Mouse (Mus musculus) large intestine, adult 2 months (tissue): ENCODE data around the gene Gipc3. TPM values are rescaled to one million over a fixed set of nuclear protein-coding genes. Genes with fewer than 3 reads are reported as not detected.

ENCODE experiments used
- DNase-seq: peaks from one replicate; pipeline ENCODE4 v3.0.0-alpha.2; 2012; ENCODE audit warnings: low read depth, low spot score
- WGBS: fragments of 180-500 bp; shearing (Covaris S2); methylation state at CpG from one replicate; pipeline ENCODE4 v1.1.7; 2018; 5-methylcytosine and 5-hydroxymethylcytosine counted together
- polyA plus RNA-seq: library from polyadenylated mRNA; depleted of rRNA; stranded (reverse); fragments of >200 nt; gene quantifications from 2 replicates; pipeline ENCODE4 v1.2.3, GENCODE M21; 2012; rRNA removed

Gene Gipc3
- 0.78 and 0.95 TPM in 2 replicates for polyA plus RNA-seq

DNA sequence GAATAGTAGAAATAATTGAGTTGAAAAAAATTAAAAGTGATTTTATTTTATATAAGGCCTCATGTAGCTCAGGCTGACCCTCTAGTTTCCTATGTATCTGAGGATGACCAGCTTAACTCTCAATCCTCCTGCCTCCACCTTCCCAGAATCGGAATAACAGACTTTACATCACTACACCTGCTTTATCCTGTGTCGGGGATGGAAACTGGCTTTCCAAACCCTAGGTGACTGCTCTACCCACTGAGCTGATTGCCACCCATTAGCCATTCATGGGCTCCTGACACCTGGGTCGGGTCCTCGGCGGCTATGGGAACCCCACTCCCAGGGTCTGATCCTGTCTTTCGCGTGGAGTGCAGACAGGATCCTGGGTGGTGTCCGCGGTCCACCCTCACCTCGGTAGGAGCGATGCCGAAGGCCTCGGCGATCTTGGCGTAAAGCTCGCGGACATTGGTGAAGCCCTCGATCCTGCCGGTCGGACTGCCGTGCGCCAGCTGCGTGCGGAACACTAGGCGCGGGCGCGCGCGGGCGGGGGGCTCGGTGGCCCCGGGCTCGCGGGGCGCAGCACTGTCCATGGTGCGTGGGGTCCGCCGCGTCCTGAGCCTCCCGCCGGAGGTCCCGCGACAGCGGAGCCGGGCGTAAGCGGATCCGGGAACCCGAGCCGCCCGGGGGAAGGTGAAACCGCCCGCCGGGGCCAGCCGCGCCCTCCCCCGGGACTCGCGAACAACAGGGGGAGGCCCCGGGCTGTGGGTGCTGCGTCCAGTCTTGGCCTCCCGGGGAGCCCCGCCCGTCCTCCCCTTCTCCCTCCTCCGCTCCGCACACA lies at the start of gene Gipc3:
Gipc3 (minus strand) TSS at position 581 of the 820 bp plus-strand sequence.
- 4% methylated on average over 67 of the region's 67 CpGs for WGBS
- no peak for DNase-seq

DNA sequence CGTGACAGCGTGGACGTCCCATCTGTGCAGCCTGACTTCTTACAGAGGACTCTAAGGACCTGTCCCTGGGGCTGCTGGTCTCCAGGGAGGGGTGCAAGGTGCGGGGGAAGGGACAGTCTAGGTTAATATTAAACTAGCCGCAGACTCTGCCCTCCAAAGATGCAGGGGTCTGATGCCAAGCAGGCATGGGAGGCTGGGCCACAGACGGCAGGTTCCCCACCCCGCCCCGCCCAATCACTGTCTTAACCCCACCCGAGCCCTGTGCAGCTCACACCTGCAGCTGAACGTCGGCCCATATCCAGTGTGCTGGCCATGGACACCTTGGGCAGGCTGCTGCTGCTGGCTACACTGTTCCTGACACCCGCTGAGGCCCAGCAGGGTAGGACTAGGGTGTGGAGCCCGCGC lies 49.7 kb upstream of the Gipc3 start, which contains the start of gene Smim24:
Smim24 (plus strand) TSS at position 271 of the 405 bp plus-strand sequence.
- WGBS, result 20% methylated on average over 14 of the region's 14 CpGs

DNA sequence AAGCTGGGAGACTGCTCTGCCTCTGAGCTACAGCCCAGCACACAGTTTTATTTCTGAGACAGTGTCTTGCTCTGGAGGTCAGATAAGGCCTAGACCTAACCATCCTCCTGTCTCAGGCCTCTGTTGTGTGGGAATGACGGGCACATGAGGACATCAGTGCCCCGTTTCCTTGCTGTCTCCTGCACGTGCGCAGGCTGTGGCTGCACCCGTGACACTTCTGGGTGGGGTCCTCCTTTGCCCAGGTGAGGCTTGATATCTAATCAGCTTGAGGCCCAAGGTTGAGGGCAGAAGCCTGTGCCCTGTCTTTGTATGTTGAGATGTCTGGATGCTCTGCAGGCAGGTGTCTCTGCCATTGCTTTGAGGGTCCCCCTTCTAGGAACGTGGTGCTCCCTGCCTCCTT lies 49.2 kb upstream of the Gipc3 start:
- DNase-seq, result no peak

More for the DNA sequence above, 49.7 kb upstream of the Gipc3 start, which contains the start of gene Smim24:
- no peak for DNase-seq

DNA sequence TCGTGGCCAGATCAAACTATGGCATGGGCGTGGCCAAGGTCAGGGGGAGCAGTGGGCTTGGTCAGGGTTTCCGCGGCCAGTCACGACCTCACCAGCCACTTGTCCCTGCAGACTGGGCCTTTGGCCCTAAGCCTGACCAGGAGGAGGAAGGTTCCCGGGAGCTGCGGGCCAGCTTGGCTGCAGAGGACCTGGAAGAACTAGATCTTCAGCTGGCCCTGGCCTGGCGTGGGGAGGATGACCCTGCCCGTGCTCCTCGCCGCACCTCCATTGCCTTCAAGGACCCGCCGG lies 47.6 kb upstream of the Gipc3 start:
- WGBS, result 87% methylated on average over 13 of the region's 13 CpGs

More for the DNA sequence above, 49.2 kb upstream of the Gipc3 start:
- WGBS, result 28% methylated on average over 6 of the region's 6 CpGs

DNA sequence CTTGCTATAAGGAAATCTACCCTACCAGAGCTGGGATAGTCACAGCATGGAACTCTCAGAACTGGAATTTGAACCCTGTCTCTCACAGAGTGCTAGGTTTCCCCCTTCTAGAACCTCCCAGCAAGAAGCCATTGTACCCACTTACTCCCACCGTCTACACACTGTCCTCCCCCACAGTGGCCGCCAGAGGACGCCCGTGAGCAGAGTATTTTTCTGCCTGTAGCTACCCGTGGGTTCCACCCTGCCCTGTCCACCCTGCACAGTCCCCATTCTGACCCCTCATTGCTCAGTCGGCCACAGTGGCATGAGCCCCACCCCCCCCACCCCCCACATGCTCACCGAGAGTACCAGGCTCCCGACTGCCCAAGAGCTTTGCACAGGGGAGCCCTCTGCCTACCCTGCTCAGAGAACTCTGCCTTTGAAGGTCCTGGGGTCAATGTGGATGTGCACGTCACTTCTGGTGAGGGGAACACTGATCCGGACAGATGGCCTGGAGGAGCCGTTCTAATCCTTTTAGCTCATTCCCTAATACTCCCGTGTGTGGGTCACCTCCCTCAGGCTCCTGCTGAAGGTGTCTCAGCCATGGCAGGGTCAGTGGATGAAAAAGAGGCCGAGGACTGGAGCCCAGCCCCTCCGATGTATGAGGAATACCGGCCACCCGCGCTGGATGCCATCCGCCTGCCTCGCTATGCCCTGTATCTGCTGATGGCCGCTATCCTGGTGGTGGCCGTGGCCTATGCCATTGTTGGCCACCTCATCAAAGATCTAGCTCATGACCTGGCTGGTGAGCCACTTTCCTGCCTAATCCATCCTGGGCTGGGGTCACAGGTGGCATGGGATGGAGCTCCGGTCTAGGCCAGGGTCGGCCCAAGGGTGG lies 47.0 kb upstream of the Gipc3 start:
- no peak for DNase-seq

More for the DNA sequence above, 47.6 kb upstream of the Gipc3 start:
- no peak for DNase-seq

DNA sequence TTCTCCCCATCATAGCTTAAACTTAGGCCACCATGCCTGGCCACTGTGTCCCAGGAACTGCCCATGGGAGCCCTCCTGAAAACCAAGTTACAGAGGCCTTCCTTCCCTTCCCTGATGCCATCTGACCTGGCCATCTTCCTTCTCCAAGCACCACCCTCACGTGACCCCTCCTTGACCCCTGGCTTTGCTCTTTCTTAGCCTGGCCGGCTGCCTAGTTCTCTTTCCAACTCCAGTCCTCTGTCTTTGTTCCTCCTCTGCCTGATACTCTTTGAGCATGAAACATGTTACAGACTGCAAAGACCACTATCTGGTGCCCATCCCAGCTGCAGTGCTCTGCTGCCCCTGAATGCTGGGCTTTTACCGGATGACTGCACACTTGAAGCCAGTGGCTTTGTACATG lies 46.3 kb upstream of the Gipc3 start:
- WGBS, result 67% methylated on average over 3 of the region's 3 CpGs
- DNase-seq, result no peak

More for the DNA sequence above, 47.0 kb upstream of the Gipc3 start:
- 60% methylated on average over 23 of the region's 23 CpGs for WGBS

DNA sequence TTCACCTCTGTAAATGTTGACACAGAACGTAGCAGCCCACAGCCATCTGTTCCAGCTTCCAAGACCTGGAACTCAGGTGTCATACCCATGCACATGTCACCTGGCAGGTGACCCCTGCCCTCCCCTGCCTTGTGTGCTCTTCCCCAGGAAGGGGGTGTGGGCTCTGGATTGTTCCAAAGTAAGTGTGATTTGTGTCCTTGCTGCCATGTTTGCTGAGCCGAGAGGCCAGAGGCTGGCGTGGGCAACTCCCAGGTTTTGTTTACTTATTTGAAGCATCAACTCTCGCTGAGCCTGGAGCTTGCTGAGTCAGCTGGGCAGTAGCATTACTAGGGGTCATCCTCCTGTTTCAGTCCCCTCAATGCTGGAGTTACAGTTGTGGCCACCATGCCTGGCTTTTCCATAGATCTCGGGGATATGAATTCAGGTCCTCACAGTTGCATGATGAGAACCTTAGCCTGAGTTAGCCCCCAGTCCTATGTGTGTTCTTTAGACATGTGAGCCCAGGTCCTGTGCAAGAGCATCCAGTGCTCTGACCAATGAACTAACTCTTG lies 45.5 kb upstream of the Gipc3 start, which contains the start of gene Gm48552:
Gm48552 (plus strand) TSS at position 501 of the 551 bp plus-strand sequence.
- no peak for DNase-seq
- 39% methylated on average over 5 of the region's 5 CpGs for WGBS

DNA sequence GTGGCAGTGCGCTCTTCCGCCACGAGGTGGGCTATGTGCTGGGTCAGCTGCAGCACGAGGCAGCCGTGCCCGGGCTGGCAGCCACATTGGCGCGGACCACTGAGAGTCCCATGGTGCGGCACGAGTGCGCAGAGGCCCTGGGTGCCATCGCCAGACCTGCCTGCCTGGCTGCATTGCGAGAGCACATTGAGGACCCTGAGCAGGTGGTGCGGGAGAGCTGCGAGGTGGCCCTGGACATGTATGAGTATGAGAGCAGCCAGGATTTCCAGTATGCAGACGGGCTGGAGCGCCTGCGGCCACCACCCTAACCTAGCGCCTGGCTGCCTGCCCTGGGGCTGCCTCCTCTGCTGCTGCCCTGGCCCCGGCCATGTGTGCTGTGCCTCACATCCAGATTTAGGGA lies 44.6 kb upstream of the Gipc3 start:
- WGBS, result 92% methylated on average over 20 of the region's 20 CpGs
- no peak for DNase-seq

DNA sequence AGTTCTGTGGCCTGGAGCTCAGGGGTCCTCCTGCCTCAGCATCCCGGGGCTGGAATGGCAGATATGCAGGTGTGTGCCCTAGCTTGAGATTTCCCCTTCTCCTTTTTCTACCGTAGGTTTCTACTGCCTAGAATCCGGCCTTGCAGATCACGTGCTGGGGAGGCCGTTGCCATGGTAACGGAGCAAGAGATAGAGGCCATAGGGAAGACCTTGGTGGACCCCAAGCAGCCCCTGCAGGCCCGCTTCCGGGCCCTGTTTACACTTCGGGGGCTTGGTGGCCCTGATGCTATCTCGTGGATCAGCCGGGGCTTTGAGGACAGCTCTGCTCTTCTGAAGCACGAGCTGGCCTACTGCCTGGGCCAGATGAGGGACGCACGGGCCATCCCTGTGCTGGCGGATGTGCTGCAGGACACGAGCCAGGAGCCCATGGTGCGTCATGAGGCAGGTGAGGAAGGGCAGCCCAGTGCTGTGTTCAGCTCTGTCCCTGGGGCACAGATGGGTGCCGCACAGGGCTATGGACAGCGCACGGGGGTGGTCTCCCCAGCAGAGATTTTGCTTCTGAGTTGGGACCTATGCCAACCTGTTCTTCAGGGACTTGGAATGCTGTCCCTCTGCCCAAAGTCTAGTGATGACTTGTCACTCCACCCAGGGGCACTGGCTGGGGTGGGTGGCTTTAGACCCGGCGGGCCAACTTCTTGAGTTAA lies 42.7 kb upstream of the Gipc3 start:
- DNase-seq, result no peak
- 70% methylated on average over 22 of the region's 22 CpGs for WGBS

DNA sequence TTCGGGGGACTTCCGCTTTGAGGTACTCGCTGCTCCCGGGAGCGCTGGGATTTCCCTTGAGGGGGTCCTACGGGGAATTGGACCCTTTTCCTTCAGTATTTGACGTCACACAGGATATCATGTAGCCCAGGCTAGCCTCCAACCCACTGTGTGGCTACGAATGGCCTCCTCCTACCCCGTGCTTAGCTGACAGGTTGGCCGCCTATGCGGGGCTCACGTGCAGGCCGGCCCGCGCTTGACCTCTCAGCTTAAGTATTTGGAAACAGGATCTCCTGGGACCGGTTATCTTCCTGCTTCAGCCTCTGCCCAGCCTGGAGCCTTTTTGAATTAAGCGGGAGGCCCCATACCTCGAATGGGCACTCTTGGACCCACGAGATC lies 41.5 kb upstream of the Gipc3 start:
- DNase-seq, result no peak
- under 1% methylated on average over 19 of the region's 19 CpGs for WGBS

DNA sequence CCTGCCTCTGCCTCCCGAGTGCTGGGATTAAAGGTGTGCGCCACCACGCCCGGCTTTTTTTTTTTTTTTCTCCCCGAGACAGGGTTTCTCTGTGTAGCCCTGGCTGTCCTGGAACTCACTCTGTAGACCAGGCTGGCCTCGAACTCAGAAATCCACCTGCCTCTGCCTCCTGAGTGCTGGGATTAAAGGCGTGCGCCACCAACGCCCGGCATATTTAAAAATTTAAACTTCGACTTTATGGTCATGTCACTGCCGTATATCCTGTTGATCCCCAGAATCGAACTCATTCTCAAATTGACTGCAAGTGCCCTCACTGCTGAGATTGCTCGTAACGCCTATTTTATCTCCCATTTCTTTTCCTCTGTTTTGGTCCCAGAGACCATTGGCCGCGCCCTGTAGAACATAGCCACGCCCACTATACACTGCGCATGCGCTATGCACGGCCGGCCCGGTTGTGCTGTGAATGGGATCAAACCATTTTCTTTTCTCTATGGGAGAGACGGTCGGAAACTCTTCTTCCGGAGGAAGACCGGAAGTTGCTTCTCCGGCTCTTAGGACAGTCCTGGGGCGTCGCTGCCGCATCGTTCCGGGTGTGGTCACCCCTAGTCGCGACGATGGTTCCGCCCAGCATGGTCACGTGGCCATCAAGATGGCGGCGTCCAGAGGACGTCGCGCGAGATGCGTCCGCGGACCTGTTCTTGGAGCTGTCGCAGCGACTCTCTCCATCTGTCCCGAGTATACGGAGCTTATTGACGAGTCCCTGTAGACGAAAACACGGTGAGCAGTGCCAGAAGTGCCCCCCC lies 40.9 kb upstream of the Gipc3 start, which contains the start of the genes Dohh and Gm48551:
Dohh (plus strand) TSS at position 627 of the 803 bp plus-strand sequence.
Gm48551 (plus strand) TSS at position 665 of the 803 bp plus-strand sequence.
- 6% methylated on average over 54 of the region's 54 CpGs for WGBS
- DNase-seq, result peak; percentile 97

DNA sequence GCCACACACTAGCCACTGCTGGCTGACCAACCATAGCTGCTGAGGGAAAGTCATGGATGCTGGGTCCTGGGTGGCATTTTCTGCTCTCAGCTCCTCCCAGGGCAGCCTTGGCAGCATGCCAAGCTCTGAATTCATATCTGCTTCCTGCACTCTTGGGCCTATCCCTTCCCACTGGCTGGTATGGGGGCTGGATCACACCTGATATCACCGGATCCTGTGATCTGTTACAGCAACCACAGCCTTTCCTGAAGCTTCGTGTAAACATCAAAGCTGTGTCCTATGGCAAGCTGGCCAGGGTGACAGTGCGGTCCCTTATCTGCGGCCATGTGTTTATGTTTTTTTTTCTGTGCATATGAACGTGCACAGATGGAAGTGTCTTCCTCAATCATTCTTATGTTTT lies 39.0 kb upstream of the Gipc3 start:
- WGBS, result 35% methylated on average over 5 of the region's 5 CpGs
- no peak for DNase-seq

DNA sequence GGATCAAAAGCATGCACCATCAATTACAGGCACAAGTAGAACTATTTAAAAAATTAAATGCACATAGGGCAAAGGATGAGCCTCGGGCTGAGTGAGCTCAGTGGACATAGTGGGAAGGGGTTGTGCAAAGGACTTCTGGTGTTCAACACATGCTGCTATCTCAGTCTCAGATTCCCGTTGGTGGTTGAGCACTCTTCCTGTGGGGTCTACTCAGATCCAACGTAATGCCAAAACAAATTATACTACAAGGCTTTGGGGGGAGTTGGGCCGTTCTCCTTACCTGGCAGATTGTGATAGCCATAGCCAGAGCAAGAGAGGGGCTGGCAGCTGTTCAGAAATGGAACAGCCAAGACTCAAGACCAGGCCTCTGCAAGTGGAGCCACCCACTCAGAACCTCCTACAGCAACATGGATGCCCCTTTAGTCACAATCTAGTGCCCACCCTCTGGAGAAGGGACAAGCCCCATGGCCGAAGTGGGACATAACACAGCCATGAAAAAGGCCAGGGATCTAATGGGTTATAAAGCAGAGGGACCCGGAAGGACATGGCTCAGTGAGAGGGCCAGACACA lies 36.8 kb upstream of the Gipc3 start:
- 82% methylated on average over 6 of the region's 6 CpGs for WGBS
- no peak for DNase-seq

DNA sequence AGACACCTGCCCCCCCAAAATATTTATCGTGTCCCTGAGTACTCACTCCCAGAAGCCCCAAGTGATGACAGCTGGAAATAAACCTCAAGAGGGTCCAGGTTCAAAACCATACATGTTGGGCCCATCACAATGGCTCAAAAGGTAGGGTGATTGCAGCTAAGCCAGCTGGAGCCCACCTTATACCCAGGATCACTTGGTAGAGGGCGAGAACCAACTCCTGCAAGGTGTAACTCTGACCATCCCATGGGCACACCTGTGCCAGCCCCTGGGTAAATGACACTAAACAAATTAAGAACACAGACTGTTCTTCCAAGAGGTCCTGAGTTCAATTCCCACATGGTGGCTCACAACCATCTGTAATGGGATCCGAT lies 36.1 kb upstream of the Gipc3 start:
- 57% methylated on average over 3 of the region's 3 CpGs for WGBS
- DNase-seq, result no peak

DNA sequence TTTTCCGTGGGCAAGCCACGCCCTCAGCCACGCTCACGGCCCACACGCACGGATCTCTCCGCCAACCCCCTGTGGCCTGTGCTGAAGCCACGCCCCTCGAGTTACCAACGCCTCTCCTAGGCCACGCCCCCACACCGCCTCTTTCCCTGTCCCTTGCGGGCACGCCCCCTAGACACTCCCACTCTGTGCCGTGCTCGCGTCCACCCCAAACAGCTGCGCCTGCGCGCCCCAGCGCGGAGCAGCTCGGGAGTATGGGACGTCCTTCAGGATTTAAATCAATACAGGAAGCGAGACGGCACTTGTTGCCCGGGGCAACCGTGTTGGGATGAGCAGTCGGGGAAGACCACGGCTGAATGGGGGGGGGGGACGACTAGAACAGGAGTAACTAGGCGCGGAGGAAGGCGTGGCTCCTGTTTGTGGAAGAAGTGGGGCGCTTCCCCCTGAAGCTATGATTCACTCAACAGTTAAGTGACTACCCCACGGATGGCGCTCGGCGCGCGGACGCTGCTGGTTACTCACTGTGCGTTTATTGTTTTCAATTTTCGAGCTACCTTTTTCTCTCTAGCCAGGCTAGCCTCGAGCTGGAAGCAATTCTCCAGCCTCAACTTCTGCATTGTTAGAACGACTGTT lies 35.6 kb upstream of the Gipc3 start:
- WGBS, result under 1% methylated on average over 46 of the region's 46 CpGs
- peak; percentile 99 for DNase-seq

DNA sequence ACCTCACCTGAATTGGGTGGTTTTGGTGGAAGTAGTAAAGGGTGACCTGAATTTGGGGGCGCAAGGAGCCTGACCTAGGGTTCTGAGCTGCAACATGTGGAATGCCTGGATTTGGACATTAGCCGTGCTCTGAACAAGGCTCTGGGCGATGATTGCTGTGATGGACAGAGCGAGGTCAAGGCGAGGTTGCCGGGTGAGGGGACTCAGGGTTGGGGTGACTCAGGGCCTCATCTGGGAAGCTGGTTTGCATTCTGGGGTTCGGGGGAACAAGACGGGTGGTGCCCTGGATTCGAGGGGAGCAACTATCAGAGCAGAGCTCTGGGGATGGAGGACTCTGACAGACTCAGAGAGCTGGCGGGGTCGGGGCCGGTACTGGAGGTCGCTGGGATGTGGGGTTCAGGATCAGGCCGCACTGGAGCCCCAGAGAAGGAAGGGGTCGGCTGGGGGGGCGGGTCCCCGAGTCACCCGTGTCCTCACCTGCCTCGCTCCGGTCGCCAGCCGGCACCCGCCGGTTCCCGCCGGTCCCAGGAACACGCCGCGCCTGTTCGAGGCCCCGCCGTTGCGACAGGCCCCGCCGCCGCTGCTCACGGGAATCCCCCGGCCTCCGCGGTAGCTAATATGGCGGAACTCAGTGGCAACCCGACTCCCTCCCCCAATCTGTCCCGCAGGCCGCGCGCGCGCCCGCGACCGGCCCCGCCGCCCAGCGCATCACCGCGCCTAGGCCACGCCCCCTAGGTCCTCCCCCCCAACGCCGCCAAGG lies 34.9 kb upstream of the Gipc3 start, which contains the start of gene Fzr1:
Fzr1 (minus strand) TSS at position 724 of the 760 bp plus-strand sequence.
- no peak for DNase-seq
- WGBS, result under 1% methylated on average over 56 of the region's 59 CpGs

DNA sequence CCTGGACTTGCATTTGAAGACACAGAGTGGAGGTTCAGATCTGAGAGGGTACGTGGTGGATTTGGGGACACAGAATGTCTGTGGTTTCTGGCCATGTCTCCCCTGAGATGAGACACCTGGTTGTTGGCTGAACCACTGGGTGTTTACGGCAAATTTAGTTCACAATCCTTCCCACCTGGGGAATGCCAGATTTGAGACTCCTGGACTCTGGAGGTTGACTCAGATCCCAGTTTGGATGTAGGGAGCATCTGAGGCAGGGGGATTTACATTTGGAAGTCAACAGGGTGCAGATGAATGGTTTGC lies 34.2 kb upstream of the Gipc3 start:
- no peak for DNase-seq
- 19% methylated on average over 2 of the region's 2 CpGs for WGBS
